Mouse (Mus musculus) bone marrow, adult 2 months (tissue): ENCODE measurements around the gene Stk39.

Experiments used
- CTCF ChIP-seq: fragments of 200-500 bp; IDR thresholded peaks from 2 replicates; pipeline ENCODE4 v1.5.1; 2011; ENCODE audit warnings: low read length, control low read depth; ENCODE audit not compliant: control insufficient read depth, insufficient read depth
- POLR2A ChIP-seq: fragments of 200-500 bp; IDR thresholded peaks from 2 replicates; pipeline ENCODE4 v1.6.1; 2011; ENCODE audit warnings: low read depth, mild to moderate bottlenecking, control low read depth, low read length, borderline replicate concordance; ENCODE audit not compliant: control insufficient read depth

GRCm38 (mm10) chr2:68457455-68458032 lies 14.5 kb downstream of the Stk39 start:
- TF ChIP-seq CTCF (no peak), POLR2A (no peak)
